9 mouse cellular contexts compared by ENCODE assay signal in the genomic region with DNA sequence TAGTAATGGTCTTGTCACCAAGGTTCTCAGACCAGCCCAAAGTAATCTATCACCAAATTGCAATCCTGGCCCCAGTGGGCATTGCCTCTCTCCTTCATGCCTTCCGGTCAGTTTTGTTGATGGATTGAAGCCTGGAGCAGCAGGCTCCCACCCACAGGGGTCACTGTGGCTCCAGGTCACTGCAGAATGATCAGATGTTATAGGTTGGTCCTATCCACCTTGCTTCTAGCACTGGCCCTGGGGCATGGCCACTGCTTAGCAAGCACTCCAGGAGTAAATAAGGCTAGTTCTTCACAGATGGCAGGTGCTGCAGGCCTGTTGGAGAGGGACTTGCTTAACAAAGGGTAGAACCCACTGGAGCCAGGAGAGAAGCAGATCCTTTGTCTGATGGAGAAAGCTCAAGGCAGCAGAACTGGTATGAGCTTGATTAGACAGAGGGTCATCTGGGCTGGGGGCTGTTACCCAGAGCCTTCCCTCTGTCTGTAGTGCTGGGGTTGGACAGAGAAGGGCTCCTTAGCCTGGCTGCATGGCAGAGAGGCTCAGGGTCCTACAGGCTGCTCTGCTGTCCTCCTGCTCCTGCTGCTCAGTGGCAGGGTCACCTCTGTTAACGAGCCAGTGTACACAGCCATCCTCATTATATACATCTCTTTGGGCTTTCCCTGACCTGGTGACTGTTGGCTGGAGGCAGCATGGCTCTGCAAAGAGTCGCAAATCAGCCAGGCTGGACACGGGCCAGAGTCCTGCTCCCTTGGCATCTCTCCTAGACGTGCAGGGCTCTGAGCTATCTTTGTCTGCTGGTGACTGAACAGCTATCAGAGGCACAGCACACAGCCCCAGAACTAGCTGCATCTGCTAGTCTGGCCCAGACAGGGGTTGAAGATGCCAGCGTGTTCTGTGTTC. TPM values are rescaled to one million over a fixed set of nuclear protein-coding genes. Genes with fewer than 3 reads are reported as not detected.
DNase-seq lines count a peak whose midpoint lies in the region; ATAC-seq and TF ChIP-seq lines count a peak whose summit lies in the region.
"Had no signal": no experiment of that assay in that cellular context is flagged by ENCODE, and none has a peak within 500 bp of the region (broad histone marks: within the 10 kb centered on the region; RNA-seq: fewer than 3 reads in every experiment).

No protein-coding gene starts in this region.

- H3K36me3 ChIP-seq in forebrain, embryonic 14.5 days (ENCODE audit: control insufficient read depth, insufficient read depth, low read length): no peaks in the 10 kb centered on the region
- no peaks in the 10 kb centered on the region for H3K36me3 ChIP-seq in heart, embryonic 15.5 days
- no peaks in the 10 kb centered on the region for H3K36me3 ChIP-seq in kidney, postnatal 0 days (ENCODE audit: insufficient read depth, low read length)
- no peaks in the 10 kb centered on the region for H3K36me3 ChIP-seq in liver, postnatal 0 days (replicated peaks; ENCODE audit: insufficient read depth, low read length)
- H3K36me3 ChIP-seq: limb, embryonic 15.5 days had no signal

- no peak overlapping the region for H3K9ac ChIP-seq in forebrain, embryonic 14.5 days (ENCODE audit: low read length)
- no peak overlapping the region for H3K9ac ChIP-seq in heart, embryonic 15.5 days
- no peak overlapping the region for H3K9ac ChIP-seq in kidney, postnatal 0 days (ENCODE audit: low read depth, low read length)
- no peak overlapping the region for H3K9ac ChIP-seq in liver, postnatal 0 days (replicated peaks)
- H3K9ac ChIP-seq: limb, embryonic 15.5 days had no signal

- H3K4me1 ChIP-seq in forebrain, embryonic 14.5 days (ENCODE audit: control insufficient read depth, insufficient read depth, low read length): peaks cover 6% of the 10 kb centered on the region
- peaks cover 16% of the 10 kb centered on the region for H3K4me1 ChIP-seq in heart, embryonic 15.5 days (replicated peaks)
- H3K4me1 ChIP-seq in kidney, postnatal 0 days (replicated peaks; ENCODE audit: insufficient read depth, low read length): no peaks in the 10 kb centered on the region
- H3K4me1 ChIP-seq in liver, postnatal 0 days (ENCODE audit: insufficient read depth): no peaks in the 10 kb centered on the region

- no peak overlapping the region for H3K4me2 ChIP-seq in forebrain, embryonic 14.5 days (ENCODE audit: low read length)
- H3K4me2 ChIP-seq in heart, embryonic 15.5 days: no peak overlapping the region
- H3K4me2 ChIP-seq in kidney, postnatal 0 days (ENCODE audit: low read length): no peak overlapping the region
- H3K4me2 ChIP-seq in liver, postnatal 0 days (ENCODE audit: low read depth, low read length): no peak overlapping the region
- H3K4me2 ChIP-seq: limb, embryonic 15.5 days had no signal

- H3K4me3 ChIP-seq in forebrain, embryonic 14.5 days (ENCODE audit: low read depth, low read length): no peak overlapping the region
- no peak overlapping the region for H3K4me3 ChIP-seq in heart, embryonic 15.5 days
- H3K4me3 ChIP-seq in kidney, postnatal 0 days (replicated peaks; ENCODE audit: low read depth, low read length): no peak overlapping the region
- H3K4me3 ChIP-seq in liver, postnatal 0 days (ENCODE audit: low read depth, low read length): no peak overlapping the region
- H3K4me3 ChIP-seq: limb, embryonic 15.5 days had no signal

- H3K27me3 ChIP-seq in forebrain, embryonic 14.5 days (replicated peaks; ENCODE audit: control insufficient read depth, insufficient read depth, low read length): no peaks in the 10 kb centered on the region
- H3K27me3 ChIP-seq in heart, embryonic 15.5 days: no peaks in the 10 kb centered on the region
- H3K27me3 ChIP-seq in kidney, postnatal 0 days (ENCODE audit: insufficient read depth, low read length): no peaks in the 10 kb centered on the region
- no peaks in the 10 kb centered on the region for H3K27me3 ChIP-seq in liver, postnatal 0 days (ENCODE audit: insufficient read depth, low read length)
- H3K27me3 ChIP-seq: limb, embryonic 15.5 days had no signal

- peak; percentile 78 for ATAC-seq in forebrain, embryonic 14.5 days
- ATAC-seq in heart, embryonic 15.5 days (replicated peaks; ENCODE audit: insufficient number of reproducible peaks, insufficient read depth, low FRiP score, low read depth): peak; percentile 88
- ATAC-seq in kidney, postnatal 0 days (replicated peaks; ENCODE audit: low FRiP score, low read depth): 0 out of 2 replicates have a peak, but pooled peaks have one; percentile 29
- no peak for ATAC-seq in liver, postnatal 0 days

- peak; percentile 69 for TF ChIP-seq CTCF in kidney, postnatal 0 days (IDR thresholded peaks at IDR 0.05; ENCODE audit: low read depth)
- 0 out of 2 replicates have a peak, but pooled peaks have one; percentile 36 for TF ChIP-seq CTCF in liver, postnatal 0 days (IDR thresholded peaks at IDR 0.05; ENCODE audit: low read depth)

- WGBS in forebrain, embryonic 14.5 days: 38% methylated on average over 6 of the region's 6 CpGs
- WGBS in heart, embryonic 15.5 days: 23% methylated on average over 6 of the region's 6 CpGs
- 37% methylated on average over 6 of the region's 6 CpGs for WGBS in kidney, postnatal 0 days
- 64% methylated on average over 6 of the region's 6 CpGs for WGBS in liver, postnatal 0 days (ENCODE audit: insufficient replicate concordance)

- H3K9me3 ChIP-seq in forebrain, embryonic 14.5 days (replicated peaks; ENCODE audit: control insufficient read depth, low read length): no peaks in the 10 kb centered on the region
- no peaks in the 10 kb centered on the region for H3K9me3 ChIP-seq in heart, embryonic 15.5 days (replicated peaks)
- no peaks in the 10 kb centered on the region for H3K9me3 ChIP-seq in kidney, postnatal 0 days (replicated peaks; ENCODE audit: low read length)
- no peaks in the 10 kb centered on the region; the same call in 1 of the 2 replicates for H3K9me3 ChIP-seq in liver, postnatal 0 days (ENCODE audit: low read length)
- H3K9me3 ChIP-seq: limb, embryonic 15.5 days had no signal

- peak; percentile 22 for DNase-seq in 416B (ENCODE audit: low read depth)
- peak; percentile 53 to 69 for DNase-seq in adrenal gland, postnatal 4 days (ENCODE audit: low spot score in 2 of 2)
- peak; percentile 73 for DNase-seq in forebrain, embryonic 14.5 days (ENCODE audit: low spot score)
- DNase-seq in kidney, postnatal 0 days (ENCODE audit: low spot score): peak; percentile 44
- DNase-seq in liver, postnatal 0 days: peak; percentile 31
- peak; percentile 46 for DNase-seq in retina, embryonic 14.5 days (ENCODE audit: low spot score)
- no peak for DNase-seq in c-Kit-positive CD71-positive TER-119-positive erythroid progenitor cells, embryonic 14.5 days (ENCODE audit: low spot score)

- TF ChIP-seq EP300 in liver, postnatal 0 days (IDR thresholded peaks at IDR 0.05; ENCODE audit: low read depth): no peak

- H3K27ac ChIP-seq in forebrain, embryonic 14.5 days (ENCODE audit: low read depth, low read length): peak overlapping the region; percentile 59
- peak overlapping the region; percentile 85 for H3K27ac ChIP-seq in heart, embryonic 15.5 days
- H3K27ac ChIP-seq in kidney, postnatal 0 days: no peak overlapping the region
- H3K27ac ChIP-seq in liver, postnatal 0 days (ENCODE audit: low read depth): no peak overlapping the region
- H3K27ac ChIP-seq: limb, embryonic 15.5 days had no signal

RNA-seq across cellular contexts. Expression of a gene that starts 41.1 kb away (rescaled TPM):
- under 1 TPM; 0.14 to 0.34 TPM for total RNA-seq in adrenal gland, postnatal 4 days (2021)
- 17.0 and 27.9 TPM in 2 replicates for polyA plus RNA-seq in forebrain, embryonic 14.5 days (2014; fragmentation: Nextera tagmentation; extraction: Ambion mirVana)
- 0.11 TPM in 2 replicates for polyA plus RNA-seq in heart, embryonic 15.5 days (2015; fragmentation: Nextera tagmentation; extraction: Ambion mirVana)
- 0.13 TPM in 1 of 2 replicates, not detected in the other for polyA plus RNA-seq in kidney, postnatal 0 days (2015; fragmentation: Nextera tagmentation; extraction: Ambion mirVana)
- polyA plus RNA-seq in liver, postnatal 0 days (2015; fragmentation: Nextera tagmentation; extraction: Ambion mirVana): not detected in 2 replicates

Comparison
In these comparisons a context has a peak if more than half of its experiments do, and no peak if none do; other contexts are left out.
1. H3K27ac ChIP-seq: peak in forebrain, embryonic 14.5 days (single experiment) and heart, embryonic 15.5 days (single experiment); none in kidney, postnatal 0 days (single experiment) and liver, postnatal 0 days (single experiment).
2. RNA of a gene that starts 41.1 kb away (polyA plus RNA-seq): 17.0 to 27.9 TPM in forebrain, embryonic 14.5 days; 0.13 TPM in kidney, postnatal 0 days, 0.11 TPM in heart, embryonic 15.5 days and not detected in liver, postnatal 0 days; every median in the first group is over 10 times any median in the second.